Mouse (Mus musculus) megakaryocyte, embryonic 14.5 days (primary cell): ENCODE results near the gene Sema5b.

Source experiments
- FLI1 ChIP-seq: IDR thresholded peaks from 2 replicates; pipeline ENCODE4 v1.6.1; 2012; ENCODE audit warnings: low read length, inconsistent platforms, mixed read lengths
- GATA1 ChIP-seq: IDR thresholded peaks from 3 replicates; pipeline ENCODE4 v1.6.1; 2012; ENCODE audit warnings: mixed read lengths, low read length, inconsistent platforms, borderline replicate concordance

GRCm38 (mm10) chr16:35505786-35506185, 35.2 kb upstream of the Sema5b start:
- TF ChIP-seq GATA1 (no peak), FLI1 (no peak)
